Mouse (Mus musculus) testis, adult 2 months (tissue): Measurements from ENCODE around the gene Arid1a. TPM values are rescaled to one million over a fixed set of nuclear protein-coding genes. Genes with fewer than 3 reads are reported as not detected.
A peak's percentile ranks its signal among the peaks of the same experiment; 100 is the strongest.

Source experiments
- H3K27ac ChIP-seq: fragments of 200-500 bp; 2 replicates; pipeline ENCODE4 v1.5.1; 2012; ENCODE audit warnings: low read depth, low read length; ENCODE audit not compliant: control insufficient read depth, insufficient read depth
- H3K27me3 ChIP-seq: fragments of 200-500 bp; 2 replicates; pipeline ENCODE4 v1.6.1; 2012; ENCODE audit warnings: mild to moderate bottlenecking, low read length, moderate library complexity; ENCODE audit not compliant: control insufficient read depth, insufficient read depth
- H3K36me3 ChIP-seq: fragments of 200-500 bp; 2 replicates; pipeline ENCODE4 v1.6.1; 2012; ENCODE audit warnings: mild to moderate bottlenecking, low read length; ENCODE audit not compliant: control insufficient read depth, insufficient read depth
- H3K4me1 ChIP-seq: fragments of 200-500 bp; 2 replicates; pipeline ENCODE4 v1.6.1; 2012; ENCODE audit warnings: low read length; ENCODE audit not compliant: control insufficient read depth, insufficient read depth
- H3K4me3 ChIP-seq: fragments of 200-500 bp; 2 replicates; pipeline ENCODE4 v1.5.1; 2012; ENCODE audit warnings: low read depth, mild to moderate bottlenecking, low read length, moderate library complexity, mixed read lengths; ENCODE audit not compliant: control insufficient read depth
- CTCF ChIP-seq: fragments of 200-500 bp; IDR thresholded peaks from 2 replicates; pipeline ENCODE4 v1.5.1; 2012; ENCODE audit warnings: low read depth, mild to moderate bottlenecking, inconsistent platforms, low read length, moderate library complexity; ENCODE audit not compliant: control insufficient read depth, insufficient read depth, insufficient replicate concordance
- POLR2A ChIP-seq: fragments of 200-500 bp; IDR thresholded peaks from 2 replicates; pipeline ENCODE4 v1.6.1; 2012; ENCODE audit warnings: low read depth, mild to moderate bottlenecking, inconsistent platforms, low read length, moderate library complexity; ENCODE audit not compliant: control insufficient read depth
- polyA plus RNA-seq: library from polyadenylated mRNA; depleted of rRNA; stranded (reverse); fragments of >200 nt; gene quantifications from 2 replicates; pipeline ENCODE4 v1.2.3, GENCODE M21; 2012; rRNA removed

Arid1a gene
- 33.9 and 36.4 TPM in 2 replicates for polyA plus RNA-seq

- no peaks in the 10 kb centered on the region for H3K27me3 ChIP-seq
- no peak for TF ChIP-seq CTCF
- no peak; the same call in 1 of the 2 replicates for TF ChIP-seq POLR2A
- peak within 1 kb of the TSS; percentile 88 for H3K4me3 ChIP-seq
Observed at GRCm38 (mm10) chr4:133756514-133757268, at the start of gene Arid1a. TSS of gene Arid1a (minus strand) at chr4:133756769.

DNA sequence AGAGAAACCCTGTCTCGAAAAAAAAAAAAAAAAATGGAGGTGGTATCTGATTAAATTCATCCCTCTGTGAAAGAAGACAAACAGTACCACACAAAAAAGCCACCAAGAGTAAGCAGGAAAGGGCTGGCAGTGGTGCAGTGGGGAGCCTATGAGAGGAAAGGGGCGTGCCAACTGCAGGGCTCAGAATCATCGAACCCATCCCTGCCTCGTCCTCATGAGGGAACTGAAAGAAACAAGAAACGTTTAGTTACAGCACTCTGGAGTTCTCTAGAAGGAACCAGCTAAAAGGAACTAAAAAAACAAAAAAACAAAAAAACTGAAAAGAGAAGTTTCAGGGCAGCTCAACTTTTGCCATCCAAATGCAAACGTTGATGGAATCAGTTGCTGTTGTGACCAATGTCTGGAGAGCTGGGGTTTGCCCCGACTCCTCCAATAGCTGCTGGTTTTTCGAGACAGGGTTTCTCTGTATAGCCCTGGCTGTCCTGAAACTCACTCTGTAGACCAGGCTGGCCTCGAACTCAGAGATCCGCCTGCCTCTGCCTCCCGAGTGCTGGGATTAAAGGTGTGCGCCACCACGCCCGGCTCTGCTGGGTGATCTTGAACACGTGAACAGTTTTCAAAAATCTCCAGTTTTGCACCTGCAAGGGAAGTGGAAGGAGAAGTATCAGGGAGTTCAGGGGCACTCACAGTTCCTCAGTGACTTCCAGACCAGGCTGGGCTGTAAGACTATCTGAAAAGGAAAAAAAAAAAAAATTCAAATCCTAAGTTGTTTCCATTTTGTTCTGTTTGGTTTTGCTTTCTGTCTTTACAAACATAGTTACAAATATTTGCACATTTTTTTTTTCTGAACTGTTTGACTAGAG lies 48.1 kb upstream of the Arid1a start:
- peaks cover 2% of the 10 kb centered on the region; the same call in 1 of the 2 replicates for H3K4me1 ChIP-seq
- H3K27ac ChIP-seq, result no peak overlapping the region
- H3K36me3 ChIP-seq, result no peaks in the 10 kb centered on the region
- TF ChIP-seq CTCF (no peak), POLR2A (no peak)
- H3K4me3 ChIP-seq, result no peak overlapping the region
- no peaks in the 10 kb centered on the region for H3K27me3 ChIP-seq

More at GRCm38 (mm10) chr4:133756514-133757268, at the start of gene Arid1a:
- peaks cover 19% of the 10 kb centered on the region for H3K4me1 ChIP-seq
- H3K27ac ChIP-seq, result peak within 1 kb of the TSS; percentile 96
- no peaks in the 10 kb centered on the region for H3K36me3 ChIP-seq

DNA sequence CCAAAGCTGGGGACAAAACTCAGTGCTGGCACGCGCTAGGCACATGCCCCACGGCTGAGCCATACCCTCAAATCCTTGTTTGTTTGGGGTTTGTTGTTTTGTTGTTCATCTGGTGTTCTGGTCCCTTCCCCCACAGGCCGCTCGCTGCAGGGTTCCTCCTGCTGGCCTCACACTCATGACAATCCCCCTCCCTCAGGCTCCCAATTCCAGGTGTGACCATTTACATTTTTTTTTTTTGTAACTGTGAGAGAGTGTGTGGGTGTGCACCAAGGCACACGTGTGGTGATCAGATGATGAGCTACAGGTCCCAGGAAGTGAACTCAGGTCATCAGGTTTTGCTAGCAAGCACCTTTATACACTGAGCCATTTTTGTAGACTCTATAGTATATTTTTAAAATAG lies 44.0 kb upstream of the Arid1a start:
- Histone ChIP-seq H3K27ac (no peak overlapping the region), H3K36me3 (no peaks in the 10 kb centered on the region), H3K4me3 (no peak overlapping the region), H3K27me3 (no peaks in the 10 kb centered on the region), H3K4me1 (peaks cover 2% of the 10 kb centered on the region; the same call in 1 of the 2 replicates)
- TF ChIP-seq CTCF, result no peak
- no peak for TF ChIP-seq POLR2A

- TF ChIP-seq CTCF (no peak), POLR2A (no peak)
Observed at GRCm38 (mm10) chr4:133793269-133793668, 36.7 kb upstream of the Arid1a start.

DNA sequence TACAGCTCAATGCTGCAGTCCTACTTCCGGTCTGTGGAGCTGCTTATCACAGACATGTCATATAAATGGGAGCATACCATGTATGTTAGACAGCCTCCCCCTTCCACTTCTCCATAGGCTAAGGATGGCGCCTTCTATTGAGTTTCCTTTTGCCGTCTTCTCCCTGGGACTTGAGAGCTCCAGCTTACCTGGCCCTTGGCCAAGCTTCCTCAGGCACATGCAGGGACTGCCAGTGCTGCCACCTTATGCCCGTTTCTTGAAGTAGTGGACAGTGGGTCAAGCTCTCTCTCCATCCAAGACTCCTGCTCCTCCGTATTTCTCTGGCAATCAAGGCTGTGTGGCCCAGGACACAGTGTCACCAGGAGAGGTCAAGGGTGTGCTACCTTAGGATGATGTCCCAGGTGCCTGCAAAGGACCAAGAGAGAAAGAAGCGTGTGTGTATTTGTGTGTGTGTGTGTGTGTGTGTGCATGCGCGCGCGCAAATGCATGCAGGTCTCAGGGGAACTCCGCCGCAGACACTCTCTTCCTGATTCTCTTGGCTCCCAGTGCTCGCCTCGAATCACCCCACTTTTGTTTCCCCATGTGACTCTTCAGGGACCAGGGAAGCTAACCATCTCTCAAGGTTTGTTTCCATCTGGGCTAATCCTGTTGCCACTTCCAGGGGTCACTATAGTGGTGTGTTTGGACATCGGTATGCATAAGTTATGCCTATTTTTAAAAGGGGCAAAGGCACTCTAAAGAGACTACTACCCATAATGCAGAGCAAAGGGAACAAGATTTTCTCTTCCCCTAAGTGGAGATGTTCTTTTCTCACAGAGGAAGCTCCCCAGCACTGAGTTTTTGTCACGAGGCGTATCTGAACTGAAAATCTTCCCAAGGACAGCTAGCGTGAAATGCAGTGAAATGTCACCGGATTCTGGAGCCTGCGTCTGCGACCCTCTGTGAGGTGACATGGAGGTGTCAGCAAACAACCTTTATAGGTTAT lies 18.3 kb upstream of the Arid1a start:
- peak overlapping the region; percentile 80 for H3K27ac ChIP-seq
- H3K36me3 ChIP-seq, result no peaks in the 10 kb centered on the region
- peak overlapping the region; percentile 75 for H3K4me3 ChIP-seq
- no peak for TF ChIP-seq POLR2A
- peak; percentile 62; the same call in 1 of the 2 replicates for TF ChIP-seq CTCF
- no peaks in the 10 kb centered on the region for H3K27me3 ChIP-seq
- H3K4me1 ChIP-seq, result no peaks in the 10 kb centered on the region; the same call in 1 of the 2 replicates

More at GRCm38 (mm10) chr4:133793269-133793668, 36.7 kb upstream of the Arid1a start:
- no peak overlapping the region for H3K27ac ChIP-seq
- no peaks in the 10 kb centered on the region for H3K4me1 ChIP-seq
- no peaks in the 10 kb centered on the region for H3K36me3 ChIP-seq
- no peaks in the 10 kb centered on the region for H3K27me3 ChIP-seq
- no peak overlapping the region for H3K4me3 ChIP-seq

DNA sequence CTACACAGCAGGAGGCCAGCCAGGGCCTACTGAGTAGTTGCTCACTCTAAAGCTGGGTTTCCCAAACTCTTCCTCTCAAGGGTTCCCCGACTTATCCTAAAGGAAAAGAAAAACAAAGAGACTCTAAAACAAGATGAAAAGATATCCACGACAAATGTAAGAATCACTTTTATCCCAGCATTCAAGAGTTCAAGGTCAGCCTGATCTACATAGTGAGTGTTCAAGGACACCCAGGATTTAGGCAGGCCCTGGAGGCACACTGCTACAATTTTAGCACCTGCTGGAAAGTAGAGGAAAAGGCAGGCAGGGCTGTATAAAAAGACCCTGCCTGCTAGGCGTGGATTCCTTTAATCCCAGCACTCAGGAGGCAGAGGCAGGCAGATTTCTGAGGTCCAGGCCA lies 12.6 kb upstream of the Arid1a start:
- H3K27me3 ChIP-seq, result no peaks in the 10 kb centered on the region
- H3K27ac ChIP-seq, result no peak overlapping the region
- TF ChIP-seq CTCF (no peak), POLR2A (no peak)
- H3K4me1 ChIP-seq, result no peaks in the 10 kb centered on the region
- no peak overlapping the region for H3K4me3 ChIP-seq
- H3K36me3 ChIP-seq, result no peaks in the 10 kb centered on the region
